Mouse (Mus musculus) liver, embryonic 14.5 days (tissue): ENCODE results near the gene Gcnt7.

Experiments used
- CTCF ChIP-seq: IDR thresholded peaks from 2 replicates; pipeline ENCODE4 v1.5.1; 2016; ENCODE audit warnings: antibody characterized with exemption, low read depth, control low read depth
- EP300 ChIP-seq: IDR thresholded peaks from 2 replicates; pipeline ENCODE4 v1.6.1; 2016; ENCODE audit warnings: antibody characterized with exemption, low read depth

DNA sequence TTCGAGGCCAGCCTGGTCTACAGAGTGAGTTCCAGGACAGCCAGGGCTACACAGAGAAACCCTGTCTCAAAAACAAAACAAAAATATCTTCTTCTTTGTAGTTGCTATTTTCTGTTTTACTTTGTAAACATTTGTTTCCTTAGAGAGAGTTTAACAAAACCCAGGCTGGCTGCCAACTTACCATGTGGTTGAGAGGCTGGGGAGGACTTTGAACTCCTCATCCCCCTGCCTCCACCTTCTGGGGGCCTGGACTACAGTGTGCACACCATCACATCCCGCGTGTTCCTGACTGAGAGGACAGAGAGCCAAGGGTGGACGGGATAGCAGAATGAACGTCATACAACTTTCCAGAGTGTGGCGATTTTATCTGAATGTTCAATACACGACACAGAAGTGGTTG lies 47.7 kb upstream of the Gcnt7 start:
- TF ChIP-seq CTCF (no peak), EP300 (no peak)
